Mouse (Mus musculus) ES-CJ7 (cell line): ENCODE measurements at regions not wholly inside any gene's neighbourhood (a gene's known extent, or its start where the extent isn't known, plus 50 kb on each side); places are given as distances from the start of the nearest gene placed in this dataset.

Experiments
- DNase-seq: peaks from one replicate; pipeline ENCODE4 v3.0.0; 2011; ENCODE audit warnings: low read depth, low spot score

GRCm38 (mm10) chr17:91226378-91226777 is 133.5 kb upstream of the Nrxn1 start:
- no peak for DNase-seq

- no peak for DNase-seq
Observed at GRCm38 (mm10) chr17:91225916-91226315, 133.0 kb upstream of the Nrxn1 start.

- peak; percentile 76 for DNase-seq
Observed at GRCm38 (mm10) chr17:91216429-91216828, 123.6 kb upstream of the Nrxn1 start.

- no peak for DNase-seq
Observed at GRCm38 (mm10) chr17:91182574-91182973, 89.7 kb upstream of the Nrxn1 start.

- no peak for DNase-seq
Observed at GRCm38 (mm10) chr17:91161834-91162233, 69.0 kb upstream of the Nrxn1 start.
